Mouse (Mus musculus): ENCODE measurements around the gene Plxnd1. TPM values are rescaled to one million over a fixed set of nuclear protein-coding genes. Genes with fewer than 3 reads are reported as not detected.

Plxnd1 gene
- polyA plus RNA-seq, 1 experiment: 24.2 TPM

GRCm38 (mm10) chr6:115967291-115967880 lies 27.4 kb downstream of the Plxnd1 start:
- H3K4me1 ChIP-seq (ENCODE audit: control insufficient read depth, insufficient read depth, low read length): peaks cover 61% of the 10 kb centered on the region
- DNase-seq: peak; percentile 63 to 65
- no peaks in the 10 kb centered on the region for H3K27me3 ChIP-seq (ENCODE audit: control insufficient read depth, insufficient read depth, low read length)
- TF ChIP-seq POLR2A (IDR thresholded peaks at IDR 0.05; ENCODE audit: borderline replicate concordance, insufficient read depth, low read length): no peak
- TF ChIP-seq CTCF (IDR thresholded peaks at IDR 0.05; ENCODE audit: borderline replicate concordance, insufficient read depth, low read depth, low read length): no peak
- peak overlapping the region; percentile 2 for H3K4me3 ChIP-seq (replicated peaks; ENCODE audit: insufficient read depth, low read depth, low read length)
- peak overlapping the region; percentile 88 for H3K27ac ChIP-seq (ENCODE audit: insufficient read depth, low read length)
- WGBS: 37% methylated on average over 15 of the region's 15 CpGs

DNA sequence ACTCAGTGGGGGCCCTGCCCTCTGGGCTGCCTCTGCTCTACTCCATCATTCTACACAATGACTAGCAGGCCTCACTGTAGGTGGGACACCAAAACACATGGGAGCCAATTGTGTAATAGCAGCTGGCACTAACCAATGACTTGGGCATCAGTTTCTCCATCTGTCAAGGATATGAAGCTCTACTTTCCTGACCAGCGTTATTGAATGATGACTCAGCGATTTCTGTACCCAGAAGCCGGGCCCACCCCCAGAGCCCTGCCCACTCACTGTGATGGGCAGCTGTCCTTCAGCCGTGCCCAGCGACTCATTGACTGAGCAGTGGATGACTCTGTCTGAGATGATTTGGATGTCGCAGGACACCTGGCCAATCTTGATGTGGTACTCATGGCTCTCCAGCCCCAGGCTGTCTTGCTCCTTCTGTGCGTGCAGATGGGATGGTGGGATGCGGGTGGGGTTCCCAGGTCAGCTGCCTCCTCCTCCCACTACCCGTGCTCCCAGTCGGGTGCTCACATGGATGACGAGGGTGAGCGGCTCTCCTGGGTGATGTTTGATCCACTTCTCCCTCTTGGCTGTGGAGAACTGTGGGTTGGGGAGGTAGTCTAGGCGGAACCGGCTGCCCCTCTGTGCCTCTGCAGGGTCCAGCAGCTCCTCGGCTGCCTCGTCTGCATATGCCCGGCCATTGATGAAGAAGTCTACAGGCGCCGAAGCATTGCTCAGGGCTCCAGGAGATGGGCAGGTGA lies 28.4 kb downstream of the Plxnd1 start:
- Histone ChIP-seq H3K4me1 (ENCODE audit: control insufficient read depth, insufficient read depth, low read length) (peaks cover 59% of the 10 kb centered on the region), H3K27ac (ENCODE audit: insufficient read depth, low read length) (0 out of 2 replicates have a peak overlapping the region, but pooled peaks have one; percentile 88), H3K27me3 (ENCODE audit: control insufficient read depth, insufficient read depth, low read length) (no peaks in the 10 kb centered on the region), H3K4me3 (replicated peaks; ENCODE audit: insufficient read depth, low read depth, low read length) (no peak overlapping the region)
- 78% methylated on average over 19 of the region's 19 CpGs for WGBS
- TF ChIP-seq CTCF (IDR thresholded peaks at IDR 0.05; ENCODE audit: borderline replicate concordance, insufficient read depth, low read depth, low read length) (no peak), POLR2A (IDR thresholded peaks at IDR 0.05; ENCODE audit: borderline replicate concordance, insufficient read depth, low read length) (no peak)
- no peak for DNase-seq

DNA sequence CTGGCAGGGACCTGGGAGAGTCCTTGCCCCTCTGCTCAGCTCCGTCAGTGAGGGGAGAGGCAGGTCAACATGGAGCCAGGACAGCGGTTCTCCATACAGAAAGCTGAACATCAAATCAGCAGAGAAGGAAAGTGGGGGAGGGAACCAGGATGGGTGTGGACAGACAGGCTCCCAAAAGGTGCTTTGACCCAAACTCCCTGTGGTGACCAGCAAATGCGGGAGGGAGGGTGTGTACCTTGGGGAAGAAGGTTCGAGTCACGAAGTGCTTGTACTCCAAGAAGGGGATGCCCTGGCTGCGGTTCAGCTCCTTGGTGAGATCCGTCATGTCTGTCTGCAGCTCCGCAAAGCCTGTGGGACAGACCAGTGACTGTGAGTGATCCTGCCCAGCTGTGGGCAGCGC lies 31.1 kb downstream of the Plxnd1 start:
- Histone ChIP-seq H3K27me3 (ENCODE audit: control insufficient read depth, insufficient read depth, low read length) (no peaks in the 10 kb centered on the region), H3K27ac (ENCODE audit: insufficient read depth, low read length) (no peak overlapping the region), H3K4me1 (ENCODE audit: control insufficient read depth, insufficient read depth, low read length) (peaks cover 49% of the 10 kb centered on the region), H3K4me3 (replicated peaks; ENCODE audit: insufficient read depth, low read depth, low read length) (no peak overlapping the region)
- WGBS: 79% methylated on average over 9 of the region's 9 CpGs
- TF ChIP-seq POLR2A (IDR thresholded peaks at IDR 0.05; ENCODE audit: borderline replicate concordance, insufficient read depth, low read length) (no peak), CTCF (IDR thresholded peaks at IDR 0.05; ENCODE audit: borderline replicate concordance, insufficient read depth, low read depth, low read length) (no peak)
- no peak for DNase-seq

DNA sequence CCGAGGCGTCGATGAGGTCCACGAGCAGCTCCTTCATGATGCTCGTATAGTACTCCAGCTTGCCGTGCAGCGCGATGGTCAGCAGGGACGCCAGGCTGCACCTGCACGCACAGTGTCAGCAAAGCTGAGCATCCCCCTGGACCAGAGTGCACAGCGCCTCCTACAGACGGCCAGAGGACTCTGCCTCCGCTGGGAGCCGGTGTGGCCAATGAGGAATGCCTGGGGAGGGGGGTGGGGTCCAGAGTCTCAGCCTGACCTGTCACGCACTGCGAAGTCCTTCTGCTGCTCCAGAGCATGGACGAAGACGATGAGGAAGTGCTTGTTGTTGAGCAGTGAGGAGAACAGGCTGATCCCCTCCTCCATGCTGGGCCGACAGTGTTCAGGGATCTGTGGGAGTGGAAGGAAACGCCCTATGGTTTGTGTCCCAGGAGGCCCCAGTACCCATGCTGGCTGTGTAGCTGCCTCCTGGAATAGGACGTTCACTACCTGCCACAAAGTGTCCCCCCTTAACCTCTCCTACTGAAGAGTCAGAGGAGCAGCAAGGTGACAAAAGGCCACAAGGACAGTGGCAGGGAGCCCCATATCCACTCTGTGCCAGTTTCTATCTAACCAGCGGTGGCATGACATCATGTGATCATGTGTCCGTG lies 32.2 kb downstream of the Plxnd1 start:
- H3K4me1 ChIP-seq (ENCODE audit: control insufficient read depth, insufficient read depth, low read length): peaks cover 48% of the 10 kb centered on the region
- no peaks in the 10 kb centered on the region for H3K27me3 ChIP-seq (ENCODE audit: control insufficient read depth, insufficient read depth, low read length)
- 74% methylated on average over 23 of the region's 23 CpGs for WGBS
- H3K4me3 ChIP-seq (replicated peaks; ENCODE audit: insufficient read depth, low read depth, low read length): no peak overlapping the region
- no peak overlapping the region for H3K27ac ChIP-seq (ENCODE audit: insufficient read depth, low read length)
- peak; percentile 37; the same call in 1 of the 2 replicates for TF ChIP-seq CTCF (IDR thresholded peaks at IDR 0.05; ENCODE audit: borderline replicate concordance, insufficient read depth, low read depth, low read length)
- no peak for TF ChIP-seq POLR2A (IDR thresholded peaks at IDR 0.05; ENCODE audit: borderline replicate concordance, insufficient read depth, low read length)
- no peak for DNase-seq

- 77% methylated on average over 3 of the region's 3 CpGs for WGBS
- H3K4me3 ChIP-seq (replicated peaks; ENCODE audit: insufficient read depth, low read depth, low read length): no peak overlapping the region
- no peaks in the 10 kb centered on the region for H3K27me3 ChIP-seq (ENCODE audit: control insufficient read depth, insufficient read depth, low read length)
- DNase-seq: no peak
- TF ChIP-seq POLR2A (IDR thresholded peaks at IDR 0.05; ENCODE audit: borderline replicate concordance, insufficient read depth, low read length): no peak
- no peak overlapping the region for H3K27ac ChIP-seq (ENCODE audit: insufficient read depth, low read length)
- H3K4me1 ChIP-seq (ENCODE audit: control insufficient read depth, insufficient read depth, low read length): peaks cover 48% of the 10 kb centered on the region
Measured at GRCm38 (mm10) chr6:115961743-115962142, 33.1 kb downstream of the Plxnd1 start.

DNA sequence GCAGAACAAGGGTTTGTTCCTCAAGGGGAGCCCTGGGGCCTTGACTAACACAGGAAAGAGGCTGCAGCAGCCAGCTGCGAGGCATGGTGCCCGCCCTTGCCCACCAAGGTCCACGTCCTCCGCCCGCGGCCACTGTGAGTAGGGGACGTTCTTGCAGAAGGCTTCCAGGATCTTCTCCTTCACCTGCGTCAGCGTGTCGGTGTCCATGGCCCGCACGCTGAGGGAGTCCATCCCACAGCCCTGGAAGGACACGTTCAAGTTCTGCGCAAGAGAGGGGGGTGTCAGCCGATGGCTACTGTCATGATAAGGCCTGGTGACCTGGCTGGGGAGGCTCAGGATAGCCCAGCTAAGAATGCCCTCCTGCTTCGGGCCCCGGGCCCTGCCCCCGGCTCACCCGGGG lies 34.5 kb downstream of the Plxnd1 start:
- no peak overlapping the region for H3K4me3 ChIP-seq (replicated peaks; ENCODE audit: insufficient read depth, low read depth, low read length)
- TF ChIP-seq CTCF (IDR thresholded peaks at IDR 0.05; ENCODE audit: borderline replicate concordance, insufficient read depth, low read depth, low read length): no peak
- TF ChIP-seq POLR2A (IDR thresholded peaks at IDR 0.05; ENCODE audit: borderline replicate concordance, insufficient read depth, low read length): no peak
- WGBS: 91% methylated on average over 19 of the region's 19 CpGs
- H3K27ac ChIP-seq (ENCODE audit: insufficient read depth, low read length): no peak overlapping the region
- H3K27me3 ChIP-seq (ENCODE audit: control insufficient read depth, insufficient read depth, low read length): no peaks in the 10 kb centered on the region
- H3K4me1 ChIP-seq (ENCODE audit: control insufficient read depth, insufficient read depth, low read length): peaks cover 49% of the 10 kb centered on the region
- peak in 1 of 2 experiments; percentile 23 for DNase-seq

GRCm38 (mm10) chr6:115959151-115959691 lies 35.6 kb downstream of the Plxnd1 start:
- no peak for TF ChIP-seq CTCF (IDR thresholded peaks at IDR 0.05; ENCODE audit: borderline replicate concordance, insufficient read depth, low read depth, low read length)
- TF ChIP-seq POLR2A (IDR thresholded peaks at IDR 0.05; ENCODE audit: borderline replicate concordance, insufficient read depth, low read length): no peak
- no peak overlapping the region for H3K27ac ChIP-seq (ENCODE audit: insufficient read depth, low read length)
- DNase-seq: peak; percentile 72 to 76
- H3K27me3 ChIP-seq (ENCODE audit: control insufficient read depth, insufficient read depth, low read length): no peaks in the 10 kb centered on the region
- H3K4me1 ChIP-seq (ENCODE audit: control insufficient read depth, insufficient read depth, low read length): peaks cover 58% of the 10 kb centered on the region
- 27% methylated on average over 7 of the region's 7 CpGs for WGBS
- no peak overlapping the region for H3K4me3 ChIP-seq (replicated peaks; ENCODE audit: insufficient read depth, low read depth, low read length)

Data from cerebellum, adult 2 months (tissue).